Mouse (Mus musculus) E14TG2a.4 (cell line): ENCODE results near the gene Camkv.

Experiments used
- CTCF ChIP-seq: conservative IDR thresholded peaks from 2 replicates; pipeline ENCODE4 v1.5.1; 2014; ENCODE audit warnings: low read length
- NANOG ChIP-seq: IDR thresholded peaks from 2 replicates; pipeline ENCODE4 v1.6.1; 2014; ENCODE audit warnings: borderline replicate concordance, low read length, mixed read lengths
- POU5F1 ChIP-seq: IDR thresholded peaks from 2 replicates; pipeline ENCODE4 v1.6.1; 2014; ENCODE audit warnings: low read length, borderline replicate concordance

GRCm38 (mm10) chr9:107935374-107935773 lies at the start of gene Camkv:
- TF ChIP-seq CTCF, result no peak
- no peak for TF ChIP-seq NANOG
- no peak for TF ChIP-seq POU5F1
